Mouse (Mus musculus) stomach, postnatal 0 days (tissue): ENCODE results near the gene I830077J02Rik. TPM values are rescaled to one million over a fixed set of nuclear protein-coding genes. Genes with fewer than 3 reads are reported as not detected.

Experiments
- ATAC-seq: fragments of 200-750 bp; cut with Nextera tagmentation; 2 replicates; pipeline ENCODE4 v1.8.0; 2017; ENCODE audit not compliant: low FRiP score, low TSS enrichment
- DNase-seq: peaks from one replicate; pipeline ENCODE4 v3.0.0-alpha.2; 2016; ENCODE audit warnings: low spot score
- H3K27ac ChIP-seq: fragments of 300-500 bp; sonication (generic); replicated peaks from 2 replicates; pipeline ENCODE4 v1.5.1; 2014; ENCODE audit warnings: mild to moderate bottlenecking, control low read depth
- H3K27me3 ChIP-seq: fragments of 300-500 bp; sonication (generic); 2 replicates; pipeline ENCODE4 v1.6.1; 2014; ENCODE audit warnings: low read length; ENCODE audit not compliant: control insufficient read depth, insufficient read depth
- H3K36me3 ChIP-seq: fragments of 300-500 bp; sonication (generic); 2 replicates; pipeline ENCODE4 v1.6.1; 2014; ENCODE audit warnings: low read length, mixed read lengths; ENCODE audit not compliant: control insufficient read depth, insufficient read depth
- H3K4me1 ChIP-seq: fragments of 300-500 bp; sonication (generic); replicated peaks from 2 replicates; pipeline ENCODE4 v1.6.1; 2014; ENCODE audit warnings: antibody characterized with exemption; ENCODE audit not compliant: control insufficient read depth, insufficient read depth
- H3K4me2 ChIP-seq: fragments of 300-500 bp; sonication (generic); replicated peaks from 2 replicates; pipeline ENCODE4 v1.6.1; 2014; ENCODE audit warnings: low read depth, mild to moderate bottlenecking, control low read depth, moderate library complexity
- H3K4me3 ChIP-seq: fragments of 300-500 bp; sonication (generic); 2 replicates; pipeline ENCODE4 v1.5.1; 2014; ENCODE audit warnings: low read depth, low read length, control low read depth
- H3K9ac ChIP-seq: fragments of 300-500 bp; sonication (generic); 2 replicates; pipeline ENCODE4 v1.6.1; 2014; ENCODE audit warnings: mild to moderate bottlenecking, low read length, control low read depth, mixed read lengths
- H3K9me3 ChIP-seq: fragments of 300-500 bp; sonication (generic); 2 replicates; pipeline ENCODE4 v1.6.1; 2016; ENCODE audit warnings: low read length; ENCODE audit not compliant: control insufficient read depth
- CTCF ChIP-seq: IDR thresholded peaks from 2 replicates; pipeline ENCODE4 v1.5.1; 2016; ENCODE audit warnings: antibody characterized with exemption, low read depth, mild to moderate bottlenecking, moderate library complexity
- EP300 ChIP-seq: optimal IDR thresholded peaks from 2 replicates; pipeline ENCODE3; 2016; ENCODE audit warnings: antibody characterized with exemption
- WGBS: fragments of 180-500 bp; shearing (Covaris S2); extraction: QIAGEN DNeasy Blood & Tissue Kit; methylation state at CpG from one replicate; pipeline ENCODE4 v1.1.7; 2014; 5-methylcytosine and 5-hydroxymethylcytosine counted together
- polyA plus RNA-seq: library from polyadenylated mRNA; unstranded; fragments of >200 nt; fragmentation: Nextera tagmentation; extraction: Ambion mirVana; gene quantifications from 2 replicates; pipeline ENCODE4 v1.2.1, GENCODE M21; 2015

I830077J02Rik gene
- polyA plus RNA-seq, 1 experiment from 2014 or later, result 0.63 TPM

- TF ChIP-seq CTCF, result no peak
- no peak for TF ChIP-seq EP300
- H3K27ac ChIP-seq, result no peak overlapping the region
Observed at GRCm38 (mm10) chr3:105935033-105935432, 2.6 kb upstream of the I830077J02Rik start.

GRCm38 (mm10) chr3:105933926-105934325 is 1.5 kb upstream of the I830077J02Rik start:
- Histone ChIP-seq H3K27me3 (no peaks in the 10 kb centered on the region), H3K9ac (no peak overlapping the region), H3K4me3 (no peak overlapping the region), H3K27ac (no peak overlapping the region), H3K4me1 (no peaks in the 10 kb centered on the region), H3K4me2 (no peak overlapping the region), H3K9me3 (no peaks in the 10 kb centered on the region), H3K36me3 (no peaks in the 10 kb centered on the region)
- no peak for TF ChIP-seq EP300
- TF ChIP-seq CTCF, result no peak
- ATAC-seq, result no peak
- 89% methylated on average over 6 of the region's 6 CpGs for WGBS
- DNase-seq, result no peak

More at GRCm38 (mm10) chr3:105935033-105935432, 2.6 kb upstream of the I830077J02Rik start:
- Histone ChIP-seq H3K27me3 (no peaks in the 10 kb centered on the region), H3K4me1 (no peaks in the 10 kb centered on the region), H3K36me3 (no peaks in the 10 kb centered on the region), H3K4me3 (no peak overlapping the region), H3K9me3 (no peaks in the 10 kb centered on the region), H3K9ac (no peak overlapping the region), H3K4me2 (no peak overlapping the region)
- WGBS, result 66% methylated on average over 5 of the region's 5 CpGs
- ATAC-seq (no peak), DNase-seq (no peak)

- TF ChIP-seq EP300 (no peak), CTCF (no peak)
- WGBS, result 80% methylated on average over 2 of the region's 2 CpGs
- Histone ChIP-seq H3K9ac (no peak overlapping the region), H3K4me3 (no peak overlapping the region), H3K27ac (no peak overlapping the region), H3K27me3 (no peaks in the 10 kb centered on the region), H3K9me3 (no peaks in the 10 kb centered on the region), H3K4me1 (no peaks in the 10 kb centered on the region), H3K36me3 (no peaks in the 10 kb centered on the region), H3K4me2 (no peak overlapping the region)
- DNase-seq, result no peak
- no peak for ATAC-seq
Observed at GRCm38 (mm10) chr3:105931095-105931494, 1.4 kb downstream of the I830077J02Rik start.

- no peaks in the 10 kb centered on the region for H3K36me3 ChIP-seq
- H3K27ac ChIP-seq, result no peak overlapping the region
- H3K27me3 ChIP-seq, result no peaks in the 10 kb centered on the region
- TF ChIP-seq EP300, result no peak
- no peak for TF ChIP-seq CTCF
- no peak for ATAC-seq
- H3K9ac ChIP-seq, result no peak overlapping the region
- H3K4me3 ChIP-seq, result no peak overlapping the region
- DNase-seq, result no peak
- H3K4me1 ChIP-seq, result no peaks in the 10 kb centered on the region
- H3K9me3 ChIP-seq, result no peaks in the 10 kb centered on the region
- WGBS, result 76% methylated on average over 7 of the region's 7 CpGs
- no peak overlapping the region for H3K4me2 ChIP-seq
Observed at GRCm38 (mm10) chr3:105929821-105930220, 2.6 kb downstream of the I830077J02Rik start.

- no peaks in the 10 kb centered on the region for H3K27me3 ChIP-seq
- H3K27ac ChIP-seq, result no peak overlapping the region
- H3K9me3 ChIP-seq, result no peaks in the 10 kb centered on the region
- no peak overlapping the region for H3K4me2 ChIP-seq
- DNase-seq (no peak), ATAC-seq (no peak)
- H3K4me3 ChIP-seq, result no peak overlapping the region
- 74% methylated on average over 6 of the region's 6 CpGs for WGBS
- H3K9ac ChIP-seq, result no peak overlapping the region
- H3K36me3 ChIP-seq, result no peaks in the 10 kb centered on the region
- H3K4me1 ChIP-seq, result no peaks in the 10 kb centered on the region
- no peak for TF ChIP-seq CTCF
- TF ChIP-seq EP300, result no peak
Observed at GRCm38 (mm10) chr3:105928781-105929180, 3.7 kb downstream of the I830077J02Rik start.

- H3K4me2 ChIP-seq, result no peak overlapping the region
- WGBS, result 93% methylated on average over 3 of the region's 3 CpGs
Observed at GRCm38 (mm10) chr3:105928195-105928569, 4.3 kb downstream of the I830077J02Rik start.

More at GRCm38 (mm10) chr3:105928195-105928569, 4.3 kb downstream of the I830077J02Rik start:
- Histone ChIP-seq H3K27me3 (no peaks in the 10 kb centered on the region), H3K9ac (no peak overlapping the region), H3K36me3 (no peaks in the 10 kb centered on the region), H3K4me3 (no peak overlapping the region), H3K27ac (no peak overlapping the region), H3K4me1 (no peaks in the 10 kb centered on the region), H3K9me3 (no peaks in the 10 kb centered on the region)
- no peak for TF ChIP-seq CTCF
- no peak for TF ChIP-seq EP300
- ATAC-seq, result no peak
- no peak for DNase-seq
